Mouse (Mus musculus) midbrain, embryonic 15.5 days (tissue): ENCODE data around the gene Ankmy1. TPM values are rescaled to one million over a fixed set of nuclear protein-coding genes. Genes with fewer than 3 reads are reported as not detected.

Source experiments
- ATAC-seq: fragments of 200-750 bp; cut with Nextera tagmentation; replicated peaks from 2 replicates; pipeline ENCODE4 v1.8.0; 2017; ENCODE audit warnings: moderate TSS enrichment
- H3K27ac ChIP-seq: fragments of 300-500 bp; sonication (generic); 2 replicates; pipeline ENCODE4 v1.5.1; 2015; ENCODE audit warnings: mild to moderate bottlenecking, inconsistent platforms
- H3K27me3 ChIP-seq: fragments of 300-500 bp; sonication (generic); replicated peaks from 2 replicates; pipeline ENCODE4 v1.6.1; 2015; ENCODE audit warnings: inconsistent platforms
- H3K36me3 ChIP-seq: fragments of 300-500 bp; sonication (generic); replicated peaks from 2 replicates; pipeline ENCODE4 v1.6.1; 2015; ENCODE audit warnings: inconsistent platforms
- H3K4me1 ChIP-seq: fragments of 300-500 bp; sonication (generic); 2 replicates; pipeline ENCODE4 v1.6.1; 2015; ENCODE audit warnings: inconsistent platforms
- H3K4me2 ChIP-seq: fragments of 300-500 bp; sonication (generic); 2 replicates; pipeline ENCODE4 v1.6.1; 2015; ENCODE audit warnings: inconsistent platforms, mild to moderate bottlenecking, moderate library complexity
- H3K4me3 ChIP-seq: fragments of 300-500 bp; sonication (generic); 2 replicates; pipeline ENCODE4 v1.5.1; 2015; ENCODE audit warnings: mild to moderate bottlenecking, inconsistent platforms
- H3K9ac ChIP-seq: fragments of 300-500 bp; sonication (generic); 2 replicates; pipeline ENCODE4 v1.6.1; 2015; ENCODE audit warnings: mild to moderate bottlenecking, inconsistent platforms
- H3K9me3 ChIP-seq: fragments of 300-500 bp; sonication (generic); 2 replicates; pipeline ENCODE4 v1.6.1; 2016; ENCODE audit warnings: inconsistent platforms
- WGBS: fragments of 180-500 bp; shearing (Covaris S2); methylation state at CpG from one replicate; pipeline ENCODE4 v1.1.7; 2015; ENCODE audit warnings: mixed read lengths; 5-methylcytosine and 5-hydroxymethylcytosine counted together
- polyA plus RNA-seq: library from polyadenylated mRNA; unstranded; fragments of >200 nt; fragmentation: Nextera tagmentation; extraction: Ambion mirVana; gene quantifications from 2 replicates; pipeline ENCODE4 v1.2.1, GENCODE M21; 2015

Gene Ankmy1
- polyA plus RNA-seq: 0.69 and 0.88 TPM in 2 replicates

- peak; percentile 5; the same call in 1 of the 2 replicates for ATAC-seq
These were observed at the start of gene Ankmy1 for GRCm38 (mm10) chr1:92902786-92903185. TSS of gene Ankmy1 (minus strand) at chr1:92902906.

GRCm38 (mm10) chr1:92950607-92951006, 47.9 kb upstream of the Ankmy1 start, which contains the start of gene Gpr35:
TSS of gene Gpr35 (plus strand) at chr1:92950865.
- no peaks in the 10 kb centered on the region for H3K4me1 ChIP-seq
- H3K27me3 ChIP-seq: no peaks in the 10 kb centered on the region
- no peak within 1 kb of the TSS for H3K4me3 ChIP-seq
- WGBS: 82% methylated on average over 5 of the region's 5 CpGs
- no peak for ATAC-seq
- H3K36me3 ChIP-seq: peaks cover 34% of the 10 kb centered on the region
- H3K9me3 ChIP-seq: no peaks in the 10 kb centered on the region
- H3K9ac ChIP-seq: no peak within 1 kb of the TSS
- H3K27ac ChIP-seq: no peak within 1 kb of the TSS
- H3K4me2 ChIP-seq: no peak within 1 kb of the TSS

More at GRCm38 (mm10) chr1:92902786-92903185, at the start of gene Ankmy1:
- under 1% methylated on average over 15 of the region's 15 CpGs for WGBS
- peak within 1 kb of the TSS; percentile 37 for H3K4me2 ChIP-seq
- H3K4me1 ChIP-seq: peaks cover 16% of the 10 kb centered on the region
- 0 out of 2 replicates have a peak, but pooled peaks cover 9% of the 10 kb centered on the region for H3K27me3 ChIP-seq
- H3K4me3 ChIP-seq: peak within 1 kb of the TSS; percentile 16; the same call in 1 of the 2 replicates
- no peak within 1 kb of the TSS for H3K9ac ChIP-seq
- no peak within 1 kb of the TSS for H3K27ac ChIP-seq
- no peaks in the 10 kb centered on the region for H3K36me3 ChIP-seq
- no peaks in the 10 kb centered on the region for H3K9me3 ChIP-seq

GRCm38 (mm10) chr1:92949426-92949825, 46.7 kb upstream of the Ankmy1 start:
- Histone ChIP-seq H3K4me3 (no peak overlapping the region), H3K9ac (no peak overlapping the region), H3K4me1 (no peaks in the 10 kb centered on the region), H3K4me2 (no peak overlapping the region), H3K9me3 (no peaks in the 10 kb centered on the region), H3K36me3 (peaks cover 43% of the 10 kb centered on the region), H3K27me3 (no peaks in the 10 kb centered on the region), H3K27ac (no peak overlapping the region)
- no peak for ATAC-seq
- WGBS: 59% methylated on average over 6 of the region's 6 CpGs

GRCm38 (mm10) chr1:92947966-92948365, 45.3 kb upstream of the Ankmy1 start:
- H3K4me3 ChIP-seq: no peak overlapping the region
- H3K27ac ChIP-seq: no peak overlapping the region
- 93% methylated on average over 3 of the region's 3 CpGs for WGBS
- no peaks in the 10 kb centered on the region for H3K27me3 ChIP-seq
- H3K9me3 ChIP-seq: no peaks in the 10 kb centered on the region
- H3K36me3 ChIP-seq: peaks cover 57% of the 10 kb centered on the region
- no peak overlapping the region for H3K9ac ChIP-seq
- no peak for ATAC-seq
- H3K4me1 ChIP-seq: no peaks in the 10 kb centered on the region
- H3K4me2 ChIP-seq: no peak overlapping the region

- H3K4me2 ChIP-seq: no peak overlapping the region
- ATAC-seq: no peak
- no peak overlapping the region for H3K9ac ChIP-seq
- no peaks in the 10 kb centered on the region for H3K9me3 ChIP-seq
- no peak overlapping the region for H3K4me3 ChIP-seq
- H3K27me3 ChIP-seq: no peaks in the 10 kb centered on the region
- no peak overlapping the region for H3K27ac ChIP-seq
- no peaks in the 10 kb centered on the region for H3K4me1 ChIP-seq
- 91% methylated on average over 19 of the region's 19 CpGs for WGBS
- peaks cover 81% of the 10 kb centered on the region for H3K36me3 ChIP-seq
These were observed 40.7 kb upstream of the Ankmy1 start for GRCm38 (mm10) chr1:92943219-92943989.

GRCm38 (mm10) chr1:92939746-92940145, 37.0 kb upstream of the Ankmy1 start:
- Histone ChIP-seq H3K4me1 (peaks cover 27% of the 10 kb centered on the region), H3K9ac (no peak overlapping the region), H3K4me2 (no peak overlapping the region), H3K9me3 (no peaks in the 10 kb centered on the region), H3K36me3 (peaks cover 55% of the 10 kb centered on the region), H3K4me3 (no peak overlapping the region), H3K27ac (no peak overlapping the region), H3K27me3 (no peaks in the 10 kb centered on the region)
- 98% methylated on average over 4 of the region's 4 CpGs for WGBS
- ATAC-seq: no peak

- Histone ChIP-seq H3K4me2 (no peak overlapping the region), H3K27me3 (no peaks in the 10 kb centered on the region), H3K4me3 (no peak overlapping the region), H3K36me3 (peaks cover 39% of the 10 kb centered on the region; the same call in 1 of the 2 replicates), H3K27ac (no peak overlapping the region), H3K4me1 (peaks cover 36% of the 10 kb centered on the region), H3K9me3 (no peaks in the 10 kb centered on the region), H3K9ac (no peak overlapping the region)
- WGBS: 89% methylated on average over 3 of the region's 3 CpGs
- no peak for ATAC-seq
These were observed 35.1 kb upstream of the Ankmy1 start for GRCm38 (mm10) chr1:92937797-92938196.

- Histone ChIP-seq H3K36me3 (peaks cover 30% of the 10 kb centered on the region; the same call in 1 of the 2 replicates), H3K9me3 (no peaks in the 10 kb centered on the region), H3K9ac (0 out of 2 replicates have a peak overlapping the region, but pooled peaks have one; percentile 16), H3K27ac (no peak overlapping the region), H3K4me2 (peak overlapping the region; percentile 79), H3K4me3 (peak overlapping the region; percentile 86), H3K4me1 (peaks cover 36% of the 10 kb centered on the region), H3K27me3 (no peaks in the 10 kb centered on the region)
- WGBS: 75% methylated on average over 3 of the region's 3 CpGs
- no peak for ATAC-seq
These were observed 33.8 kb upstream of the Ankmy1 start for GRCm38 (mm10) chr1:92936467-92936866.

GRCm38 (mm10) chr1:92935977-92936376, 33.3 kb upstream of the Ankmy1 start:
- H3K27ac ChIP-seq: no peak overlapping the region
- peak overlapping the region; percentile 88 for H3K9ac ChIP-seq
- H3K9me3 ChIP-seq: no peaks in the 10 kb centered on the region
- no peaks in the 10 kb centered on the region for H3K27me3 ChIP-seq
- peaks cover 36% of the 10 kb centered on the region for H3K4me1 ChIP-seq
- no peak for ATAC-seq
- H3K4me3 ChIP-seq: peak overlapping the region; percentile 86
- WGBS: 43% methylated on average over 2 of the region's 2 CpGs
- peaks cover 30% of the 10 kb centered on the region; the same call in 1 of the 2 replicates for H3K36me3 ChIP-seq
- peak overlapping the region; percentile 79 for H3K4me2 ChIP-seq

GRCm38 (mm10) chr1:92935054-92935962, 32.6 kb upstream of the Ankmy1 start:
- ATAC-seq: no peak
- WGBS: 15% methylated on average over 10 of the region's 10 CpGs
- Histone ChIP-seq H3K9ac (peak overlapping the region; percentile 88), H3K4me3 (peak overlapping the region; percentile 86), H3K27me3 (no peaks in the 10 kb centered on the region; the same call in 1 of the 2 replicates), H3K36me3 (peaks cover 25% of the 10 kb centered on the region; the same call in 1 of the 2 replicates), H3K4me2 (peak overlapping the region; percentile 79), H3K4me1 (peaks cover 36% of the 10 kb centered on the region), H3K27ac (peak overlapping the region; percentile 99), H3K9me3 (no peaks in the 10 kb centered on the region)

- Histone ChIP-seq H3K27ac (peak within 1 kb of the TSS; percentile 99), H3K36me3 (peaks cover 16% of the 10 kb centered on the region; the same call in 1 of the 2 replicates), H3K9me3 (no peaks in the 10 kb centered on the region), H3K4me3 (peak within 1 kb of the TSS; percentile 86), H3K4me1 (peaks cover 36% of the 10 kb centered on the region), H3K9ac (peak within 1 kb of the TSS; percentile 88), H3K27me3 (peaks cover 3% of the 10 kb centered on the region; the same call in 1 of the 2 replicates), H3K4me2 (peak within 1 kb of the TSS; percentile 79)
- ATAC-seq: peak; percentile 100
- WGBS: under 1% methylated on average over 45 of the region's 45 CpGs
These were observed 31.6 kb upstream of the Ankmy1 start, which contains the start of gene Capn10 for GRCm38 (mm10) chr1:92934182-92934827. TSS of gene Capn10 (plus strand) at chr1:92934376.
